Mouse (Mus musculus) midbrain, embryonic 14.5 days (tissue): ENCODE measurements around the gene Mettl3. TPM values are rescaled to one million over a fixed set of nuclear protein-coding genes. Genes with fewer than 3 reads are reported as not detected.

Experiments used
- ATAC-seq: fragments of 200-750 bp; cut with Nextera tagmentation; 2 replicates; pipeline ENCODE4 v1.8.0; 2017; ENCODE audit warnings: moderate number of reproducible peaks, moderate library complexity; ENCODE audit not compliant: low FRiP score, low TSS enrichment
- DNase-seq: peaks from one replicate; pipeline ENCODE4 v3.0.0-alpha.2; 2015
- H3K27ac ChIP-seq: fragments of 300-500 bp; sonication (generic); replicated peaks from 2 replicates; pipeline ENCODE4 v1.5.1; 2014; ENCODE audit warnings: mild to moderate bottlenecking, low read depth, low read length, moderate library complexity
- H3K27me3 ChIP-seq: fragments of 300-500 bp; sonication (generic); 2 replicates; pipeline ENCODE4 v1.6.1; 2014; ENCODE audit warnings: low read length, control low read depth, mixed read lengths; ENCODE audit not compliant: control insufficient read depth, insufficient read depth
- H3K36me3 ChIP-seq: fragments of 300-500 bp; sonication (generic); 2 replicates; pipeline ENCODE4 v1.6.1; 2014; ENCODE audit warnings: low read length, control low read depth; ENCODE audit not compliant: control insufficient read depth, insufficient read depth
- H3K4me1 ChIP-seq: fragments of 300-500 bp; sonication (generic); 2 replicates; pipeline ENCODE4 v1.6.1; 2014; ENCODE audit warnings: mild to moderate bottlenecking, antibody characterized with exemption, low read length, control low read depth; ENCODE audit not compliant: control insufficient read depth, insufficient read depth
- H3K4me2 ChIP-seq: fragments of 300-500 bp; sonication (generic); 2 replicates; pipeline ENCODE4 v1.6.1; 2014; ENCODE audit warnings: mild to moderate bottlenecking, low read length, moderate library complexity
- H3K4me3 ChIP-seq: fragments of 300-500 bp; sonication (generic); replicated peaks from 2 replicates; pipeline ENCODE4 v1.5.1; 2014; ENCODE audit warnings: low read depth, low read length
- H3K9ac ChIP-seq: fragments of 300-500 bp; sonication (generic); replicated peaks from 2 replicates; pipeline ENCODE4 v1.6.1; 2014; ENCODE audit warnings: mild to moderate bottlenecking, low read length, moderate library complexity
- H3K9me3 ChIP-seq: fragments of 300-500 bp; sonication (generic); 2 replicates; pipeline ENCODE4 v1.6.1; 2016; ENCODE audit warnings: low read length, control low read depth, mixed read lengths; ENCODE audit not compliant: control insufficient read depth
- WGBS: fragments of 180-500 bp; shearing (Covaris S2); extraction: QIAGEN DNeasy Blood & Tissue Kit; methylation state at CpG from one replicate; pipeline ENCODE4 v1.1.7; 2014; 5-methylcytosine and 5-hydroxymethylcytosine counted together
- polyA plus RNA-seq: library from polyadenylated mRNA; unstranded; fragments of >200 nt; fragmentation: Nextera tagmentation; extraction: Ambion mirVana; gene quantifications from 2 replicates; pipeline ENCODE4 v1.2.1, GENCODE M21; 2014

Gene Mettl3
- polyA plus RNA-seq: 39.8 and 42.8 TPM in 2 replicates

- Histone ChIP-seq H3K4me2 (peak within 1 kb of the TSS; percentile 65), H3K9ac (peak within 1 kb of the TSS; percentile 76), H3K36me3 (peaks cover 13% of the 10 kb centered on the region), H3K27me3 (no peaks in the 10 kb centered on the region), H3K4me1 (peaks cover 5% of the 10 kb centered on the region; the same call in 1 of the 2 replicates), H3K27ac (peak within 1 kb of the TSS; percentile 91), H3K4me3 (peak within 1 kb of the TSS; percentile 73), H3K9me3 (no peaks in the 10 kb centered on the region)
- ATAC-seq (peak; percentile 94), DNase-seq (peak; percentile 97)
- WGBS: under 1% methylated on average over 46 of the region's 46 CpGs
Measured at GRCm38 (mm10) chr14:52304644-52305271, at the start of gene Mettl3. Gene Mettl3, minus strand, starts transcription at chr14:52305128.

DNA sequence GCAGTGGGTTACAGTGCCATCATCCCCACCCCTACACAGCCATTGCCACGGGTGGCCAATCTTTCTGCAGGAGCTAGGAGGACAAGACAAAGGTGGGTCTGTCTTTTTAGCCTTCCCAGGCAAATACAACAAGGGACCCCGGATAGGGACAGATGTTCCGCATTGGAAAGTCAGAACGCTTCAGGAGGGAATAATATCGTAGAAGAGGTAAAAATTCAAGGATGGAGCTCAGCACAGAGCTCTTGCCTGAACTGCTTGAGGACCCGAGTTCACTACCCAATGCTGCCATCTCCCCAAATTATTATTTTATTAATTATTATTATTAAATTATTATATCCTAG lies 34.6 kb upstream of the Mettl3 start:
- H3K9me3 ChIP-seq: peaks cover 3% of the 10 kb centered on the region; the same call in 1 of the 2 replicates
- H3K27me3 ChIP-seq: no peaks in the 10 kb centered on the region
- H3K36me3 ChIP-seq: no peaks in the 10 kb centered on the region
- WGBS: 79% methylated on average over 6 of the region's 6 CpGs
- peak overlapping the region; percentile 50; the same call in 1 of the 2 replicates for H3K9ac ChIP-seq
- peak overlapping the region; percentile 52 for H3K4me2 ChIP-seq
- no peak overlapping the region for H3K4me3 ChIP-seq
- H3K4me1 ChIP-seq: no peaks in the 10 kb centered on the region
- no peak overlapping the region for H3K27ac ChIP-seq
- no peak for DNase-seq
- ATAC-seq: no peak

GRCm38 (mm10) chr14:52338751-52339511 lies 34.0 kb upstream of the Mettl3 start:
- peak; percentile 57 for ATAC-seq
- H3K27ac ChIP-seq: no peak overlapping the region
- 31% methylated on average over 21 of the region's 21 CpGs for WGBS

GRCm38 (mm10) chr14:52332171-52332570 lies 27.2 kb upstream of the Mettl3 start:
- WGBS: 43% methylated on average over 2 of the region's 3 CpGs
- Histone ChIP-seq H3K27ac (no peak overlapping the region), H3K4me1 (peaks cover 4% of the 10 kb centered on the region), H3K4me3 (no peak overlapping the region), H3K9me3 (no peaks in the 10 kb centered on the region), H3K9ac (no peak overlapping the region), H3K27me3 (no peaks in the 10 kb centered on the region), H3K36me3 (no peaks in the 10 kb centered on the region), H3K4me2 (no peak overlapping the region)
- DNase-seq (no peak), ATAC-seq (no peak)

More at GRCm38 (mm10) chr14:52338751-52339511, 34.0 kb upstream of the Mettl3 start:
- Histone ChIP-seq H3K4me1 (no peaks in the 10 kb centered on the region), H3K9ac (peak overlapping the region; percentile 50), H3K36me3 (no peaks in the 10 kb centered on the region), H3K4me2 (peak overlapping the region; percentile 52), H3K27me3 (no peaks in the 10 kb centered on the region), H3K4me3 (peak overlapping the region; percentile 26), H3K9me3 (no peaks in the 10 kb centered on the region)
- peak; percentile 94 for DNase-seq

DNA sequence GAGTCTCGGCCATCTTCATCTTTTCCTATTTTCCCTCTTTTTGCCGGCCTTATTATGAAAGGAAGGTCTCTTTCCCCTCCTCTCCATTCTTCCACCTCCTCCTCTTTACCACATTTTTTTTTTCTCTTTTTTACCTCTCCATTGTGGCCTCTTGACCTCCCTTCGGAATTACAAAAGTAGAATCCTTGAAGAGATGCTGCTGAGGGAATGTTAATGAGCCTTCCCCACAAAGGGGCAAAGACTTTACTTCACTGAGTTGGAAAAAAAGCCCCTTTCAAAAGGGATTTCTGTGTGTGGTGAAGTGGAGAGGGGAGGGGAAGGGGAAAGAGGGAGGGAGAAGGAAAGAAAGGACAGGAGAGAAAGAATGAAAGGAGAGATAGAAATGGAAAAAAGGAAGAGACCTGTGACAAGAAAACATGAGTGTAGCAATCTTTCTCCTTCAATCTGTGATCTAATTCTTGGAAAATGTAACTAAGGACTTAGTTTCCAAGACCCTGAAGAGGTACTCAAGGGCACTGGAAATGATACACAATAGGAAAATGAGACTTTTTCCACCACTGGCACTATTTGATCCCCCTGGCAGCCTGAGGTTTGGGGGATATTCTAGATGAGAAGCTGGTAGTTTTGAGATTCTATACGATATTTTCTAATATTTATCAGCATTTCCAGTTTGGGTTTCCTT lies 26.3 kb upstream of the Mettl3 start:
- WGBS: 0% methylated on average over 4 of the region's 4 CpGs
- no peak overlapping the region for H3K9ac ChIP-seq
- H3K4me1 ChIP-seq: peaks cover 10% of the 10 kb centered on the region
- no peaks in the 10 kb centered on the region for H3K36me3 ChIP-seq
- no peaks in the 10 kb centered on the region for H3K9me3 ChIP-seq
- H3K27ac ChIP-seq: peak overlapping the region; percentile 55
- no peak overlapping the region for H3K4me3 ChIP-seq
- H3K4me2 ChIP-seq: peak overlapping the region; percentile 5; the same call in 1 of the 2 replicates
- H3K27me3 ChIP-seq: no peaks in the 10 kb centered on the region
- DNase-seq: peak; percentile 54
- ATAC-seq: no peak

DNA sequence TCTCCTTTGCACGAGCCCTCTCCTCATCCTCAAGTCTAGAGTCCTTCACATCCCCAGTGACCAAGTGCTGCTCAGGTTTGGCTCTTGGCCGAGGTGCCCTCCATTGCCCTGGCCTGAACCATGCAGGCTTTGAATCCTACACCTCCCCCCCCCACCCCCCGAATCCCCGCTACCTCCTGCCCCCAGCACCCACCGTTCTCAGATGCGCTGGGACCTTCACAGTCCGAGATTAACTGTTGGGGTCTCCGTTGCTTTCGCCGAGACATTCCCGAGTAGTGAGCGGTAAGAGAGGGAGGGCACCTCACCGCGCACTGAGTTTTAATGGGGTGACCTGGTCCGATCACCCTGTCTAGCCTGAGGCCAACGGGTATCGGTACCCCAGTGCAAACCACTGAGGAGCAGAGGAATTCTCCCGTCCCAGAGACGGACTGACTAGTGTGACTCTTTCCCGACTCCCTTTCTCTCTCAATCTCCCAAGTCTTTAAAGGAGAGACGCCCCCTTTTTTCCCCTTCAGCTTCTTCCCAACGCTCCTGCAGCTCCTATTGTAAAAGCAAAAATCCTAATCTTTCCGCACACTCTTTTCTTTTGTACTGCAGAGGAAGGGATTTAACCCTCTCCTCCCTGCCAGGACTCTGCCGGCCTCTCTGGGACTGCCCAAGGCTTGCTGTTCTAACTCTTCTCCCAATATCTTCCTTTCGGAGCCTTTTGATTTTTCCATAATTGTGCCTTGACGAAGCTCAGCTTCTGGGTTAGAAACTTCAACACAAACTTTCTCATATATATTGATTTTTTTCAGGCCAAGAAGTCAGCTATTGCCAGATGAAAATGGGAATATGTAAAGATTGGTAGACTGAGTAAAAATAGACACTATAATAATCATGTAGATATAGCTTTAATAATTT lies 23.2 kb upstream of the Mettl3 start, which contains the start of gene Sall2:
Gene Sall2, minus strand, starts transcription at position 853 of the 903 bp plus-strand sequence.
- H3K4me2 ChIP-seq: peak within 1 kb of the TSS; percentile 84
- peak within 1 kb of the TSS; percentile 51 for H3K4me3 ChIP-seq
- peak; percentile 62 for DNase-seq
- H3K36me3 ChIP-seq: no peaks in the 10 kb centered on the region
- H3K27ac ChIP-seq: peak within 1 kb of the TSS; percentile 80
- no peaks in the 10 kb centered on the region for H3K9me3 ChIP-seq
- peaks cover 17% of the 10 kb centered on the region for H3K4me1 ChIP-seq
- H3K9ac ChIP-seq: peak within 1 kb of the TSS; percentile 55
- peak; percentile 68 for ATAC-seq
- no peaks in the 10 kb centered on the region for H3K27me3 ChIP-seq
- under 1% methylated on average over 26 of the region's 26 CpGs for WGBS

DNA sequence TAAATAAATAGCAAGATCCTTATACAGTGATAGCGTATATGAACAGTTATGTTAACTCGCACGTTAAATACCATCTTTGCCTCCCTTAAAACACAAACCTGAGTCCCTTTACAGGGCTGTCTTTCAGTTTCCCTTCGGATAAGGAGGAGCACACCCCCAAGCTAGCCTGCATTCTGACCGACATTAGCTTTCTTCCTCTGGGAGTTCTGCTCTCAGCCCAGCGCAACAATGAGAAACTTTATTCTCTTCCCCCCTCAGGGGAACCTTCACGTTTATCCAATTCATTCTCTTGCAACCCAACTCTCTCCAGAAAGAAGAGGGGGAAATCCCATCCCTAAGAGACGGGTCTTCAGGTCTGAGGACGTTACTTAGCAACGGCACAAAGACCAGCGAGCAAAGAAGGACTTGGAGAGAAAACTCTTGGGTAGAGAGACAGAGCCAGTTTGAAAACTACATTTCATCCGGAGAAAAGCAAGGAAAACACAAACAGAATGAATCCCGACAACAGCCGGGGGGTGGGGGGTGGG lies 22.5 kb upstream of the Mettl3 start:
- Histone ChIP-seq H3K9ac (peak overlapping the region; percentile 55), H3K27ac (peak overlapping the region; percentile 80), H3K36me3 (no peaks in the 10 kb centered on the region), H3K9me3 (no peaks in the 10 kb centered on the region), H3K27me3 (no peaks in the 10 kb centered on the region), H3K4me3 (peak overlapping the region; percentile 51), H3K4me1 (peaks cover 17% of the 10 kb centered on the region), H3K4me2 (peak overlapping the region; percentile 84)
- ATAC-seq (peak; percentile 65), DNase-seq (peak; percentile 76)
- WGBS: 1% methylated on average over 14 of the region's 14 CpGs
